Mouse (Mus musculus) midbrain, embryonic 15.5 days (tissue): Measurements from ENCODE around the gene Rnf157. TPM values are rescaled to one million over a fixed set of nuclear protein-coding genes. Genes with fewer than 3 reads are reported as not detected.
"Not testable (repeated sequence)": the region's sequence is repeated elsewhere in the genome, so short reads cannot be mapped to it uniquely, and the experiment has no call there.

ENCODE experiments used
- ATAC-seq: fragments of 200-750 bp; cut with Nextera tagmentation; replicated peaks from 2 replicates; pipeline ENCODE4 v1.8.0; 2017; ENCODE audit warnings: moderate TSS enrichment
- H3K27ac ChIP-seq: fragments of 300-500 bp; sonication (generic); 2 replicates; pipeline ENCODE4 v1.5.1; 2015; ENCODE audit warnings: mild to moderate bottlenecking, inconsistent platforms
- H3K27me3 ChIP-seq: fragments of 300-500 bp; sonication (generic); replicated peaks from 2 replicates; pipeline ENCODE4 v1.6.1; 2015; ENCODE audit warnings: inconsistent platforms
- H3K36me3 ChIP-seq: fragments of 300-500 bp; sonication (generic); replicated peaks from 2 replicates; pipeline ENCODE4 v1.6.1; 2015; ENCODE audit warnings: inconsistent platforms
- H3K4me1 ChIP-seq: fragments of 300-500 bp; sonication (generic); 2 replicates; pipeline ENCODE4 v1.6.1; 2015; ENCODE audit warnings: inconsistent platforms
- H3K4me2 ChIP-seq: fragments of 300-500 bp; sonication (generic); 2 replicates; pipeline ENCODE4 v1.6.1; 2015; ENCODE audit warnings: inconsistent platforms, mild to moderate bottlenecking, moderate library complexity
- H3K4me3 ChIP-seq: fragments of 300-500 bp; sonication (generic); 2 replicates; pipeline ENCODE4 v1.5.1; 2015; ENCODE audit warnings: mild to moderate bottlenecking, inconsistent platforms
- H3K9ac ChIP-seq: fragments of 300-500 bp; sonication (generic); 2 replicates; pipeline ENCODE4 v1.6.1; 2015; ENCODE audit warnings: mild to moderate bottlenecking, inconsistent platforms
- H3K9me3 ChIP-seq: fragments of 300-500 bp; sonication (generic); 2 replicates; pipeline ENCODE4 v1.6.1; 2016; ENCODE audit warnings: inconsistent platforms
- whole genome bisulfite sequencing: fragments of 180-500 bp; shearing (Covaris S2); methylation state at CpG from one replicate; pipeline ENCODE4 v1.1.7; 2015; ENCODE audit warnings: mixed read lengths; 5-methylcytosine and 5-hydroxymethylcytosine counted together
- polyA plus RNA-seq: library from polyadenylated mRNA; unstranded; fragments of >200 nt; fragmentation: Nextera tagmentation; extraction: Ambion mirVana; gene quantifications from 2 replicates; pipeline ENCODE4 v1.2.1, GENCODE M21; 2015

Rnf157 gene
- polyA plus RNA-seq, 1 experiment from 2014 or later, result 68.0 TPM

DNA sequence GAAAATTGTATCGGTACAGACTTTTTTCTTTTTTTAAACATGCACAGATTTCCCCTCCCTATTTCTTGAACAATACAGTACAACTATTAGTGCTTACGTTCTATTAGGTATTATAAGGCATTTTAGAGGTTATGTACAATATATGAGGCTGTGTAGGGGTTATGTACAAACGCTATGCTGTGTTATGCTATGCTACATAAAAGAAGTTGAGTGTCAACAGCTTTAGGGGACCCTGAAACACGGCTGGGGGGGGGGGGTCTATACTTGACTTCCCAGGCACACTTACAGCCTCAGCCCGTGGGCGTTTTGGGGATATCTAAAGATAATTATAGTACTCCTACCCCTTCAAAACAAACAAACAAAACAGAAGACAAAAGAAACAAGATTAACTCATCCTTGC lies 19.3 kb upstream of the Rnf157 start:
- Histone ChIP-seq H3K4me2 (no peak overlapping the region), H3K9me3 (no peaks in the 10 kb centered on the region), H3K4me1 (peaks cover 28% of the 10 kb centered on the region), H3K4me3 (no peak overlapping the region), H3K9ac (no peak overlapping the region), H3K36me3 (no peaks in the 10 kb centered on the region), H3K27me3 (no peaks in the 10 kb centered on the region), H3K27ac (no peak overlapping the region)
- no peak for ATAC-seq
- WGBS, result 53% methylated on average over 6 of the region's 6 CpGs

DNA sequence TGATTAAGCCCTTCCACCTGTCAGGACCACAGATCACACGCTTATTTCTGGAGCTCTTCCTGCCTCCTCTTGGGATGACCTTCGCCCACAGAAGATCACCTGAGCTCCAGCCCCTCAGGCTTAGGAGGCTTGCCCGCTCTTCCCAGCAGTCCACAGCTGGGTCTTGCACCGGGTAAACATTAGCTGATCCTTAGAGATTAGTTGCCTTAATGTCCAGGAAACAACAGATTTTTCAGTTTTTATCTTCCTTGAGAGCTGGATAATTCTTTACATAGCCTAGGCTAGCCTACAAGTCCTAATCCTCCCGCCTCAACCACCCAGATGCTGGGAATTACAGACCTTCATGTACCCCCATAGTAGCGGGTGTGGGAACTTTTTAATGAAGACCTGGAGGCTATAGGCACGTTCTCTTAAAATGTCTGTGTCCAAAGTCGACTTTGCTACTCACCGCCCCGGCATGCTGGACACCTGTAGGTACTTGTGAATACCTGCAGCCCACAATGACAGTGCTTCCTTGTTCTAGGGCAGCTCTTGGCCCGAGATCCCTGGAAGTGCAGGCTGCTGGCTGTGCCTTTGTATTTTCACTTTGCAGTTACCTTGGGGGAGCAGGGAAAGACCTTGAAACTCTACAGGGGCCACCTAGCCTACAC lies 18.7 kb upstream of the Rnf157 start:
- no peak overlapping the region for H3K27ac ChIP-seq
- H3K9ac ChIP-seq, result no peak overlapping the region
- no peak for ATAC-seq
- WGBS, result 52% methylated on average over 11 of the region's 11 CpGs
- H3K4me3 ChIP-seq, result no peak overlapping the region
- H3K4me1 ChIP-seq, result peaks cover 22% of the 10 kb centered on the region
- H3K36me3 ChIP-seq, result no peaks in the 10 kb centered on the region
- H3K9me3 ChIP-seq, result no peaks in the 10 kb centered on the region
- no peaks in the 10 kb centered on the region for H3K27me3 ChIP-seq
- H3K4me2 ChIP-seq, result peak overlapping the region; percentile 5; the same call in 1 of the 2 replicates

DNA sequence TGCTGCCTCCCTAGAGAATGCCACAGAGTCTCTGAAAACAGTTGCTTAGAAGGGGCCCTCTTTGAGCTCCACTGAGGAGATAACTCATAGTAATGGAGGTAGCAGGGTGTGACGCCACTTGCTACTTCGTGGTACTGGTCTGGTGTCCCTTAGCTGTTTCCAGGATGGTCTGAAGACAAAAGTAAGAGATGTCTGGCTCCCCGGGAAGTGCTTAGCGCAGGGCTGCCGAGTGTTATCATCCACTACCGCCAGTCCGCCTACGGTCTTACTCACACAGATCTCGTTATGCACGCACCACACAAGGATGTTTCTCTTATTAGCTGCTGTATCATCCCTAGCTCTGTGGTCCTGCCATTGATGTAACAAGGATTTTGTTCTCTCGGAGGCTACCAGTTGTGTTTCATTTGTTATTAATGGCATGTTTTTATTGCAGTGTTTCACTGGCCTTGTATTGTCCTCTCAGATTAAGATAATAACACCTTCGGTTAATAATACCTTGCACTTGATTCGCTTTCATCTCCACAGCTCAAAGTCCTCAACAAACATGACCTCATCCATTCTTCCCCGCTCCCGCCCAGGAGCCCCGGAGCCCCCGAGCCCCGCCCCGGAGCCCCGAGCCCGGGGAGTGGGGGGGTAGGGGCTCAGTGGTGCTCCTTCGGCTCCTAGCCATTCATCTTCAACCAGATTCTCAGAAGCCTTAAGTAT lies 18.0 kb upstream of the Rnf157 start:
- WGBS, result 39% methylated on average over 22 of the region's 22 CpGs
- no peak for ATAC-seq
- H3K27me3 ChIP-seq, result no peaks in the 10 kb centered on the region
- peaks cover 15% of the 10 kb centered on the region for H3K4me1 ChIP-seq
- no peak overlapping the region for H3K4me3 ChIP-seq
- H3K9me3 ChIP-seq, result no peaks in the 10 kb centered on the region
- H3K36me3 ChIP-seq, result no peaks in the 10 kb centered on the region
- H3K27ac ChIP-seq, result no peak overlapping the region
- H3K9ac ChIP-seq, result no peak overlapping the region
- H3K4me2 ChIP-seq, result peak overlapping the region; percentile 5; the same call in 1 of the 2 replicates

DNA sequence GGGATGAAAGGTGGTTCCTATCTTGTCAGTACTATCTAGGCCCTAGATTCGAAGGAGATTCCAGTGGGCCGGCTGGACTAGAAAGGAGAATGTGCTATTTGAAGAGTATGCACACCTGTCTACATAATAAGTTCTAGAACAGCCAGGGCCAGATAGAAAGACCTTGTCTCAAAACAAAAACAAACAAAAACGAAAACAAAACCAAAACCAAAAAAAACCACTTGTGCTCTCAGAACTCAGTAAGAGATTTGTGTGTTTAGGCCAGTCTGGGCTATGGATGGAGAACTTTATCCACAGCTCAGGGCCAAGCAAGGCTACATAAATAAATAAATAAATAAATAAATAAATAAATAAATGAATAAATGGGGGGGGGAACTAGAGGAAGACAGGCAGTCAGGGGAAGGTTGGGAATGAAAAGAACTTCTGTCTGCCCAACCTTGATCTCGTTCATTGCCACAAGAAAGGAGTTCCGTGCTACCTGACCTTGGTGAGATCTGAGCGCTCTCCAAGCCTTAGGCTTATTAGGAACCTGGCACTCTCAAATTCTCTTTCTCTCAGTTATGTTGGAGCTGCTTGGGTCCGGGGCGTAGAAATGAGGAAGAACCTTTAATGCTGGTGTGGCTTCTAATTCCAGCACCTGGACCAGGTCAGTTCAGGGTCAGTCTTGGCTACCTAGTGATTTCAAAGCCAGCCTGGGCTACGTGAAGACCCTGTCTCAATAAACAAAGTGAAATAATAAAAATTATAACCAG lies 17.2 kb upstream of the Rnf157 start:
- peaks cover 7% of the 10 kb centered on the region; the same call in 1 of the 2 replicates for H3K4me1 ChIP-seq
- 86% methylated on average over 9 of the region's 9 CpGs for WGBS
- no peak for ATAC-seq
- no peaks in the 10 kb centered on the region for H3K9me3 ChIP-seq
- H3K4me3 ChIP-seq, result no peak overlapping the region
- H3K27me3 ChIP-seq, result no peaks in the 10 kb centered on the region
- H3K36me3 ChIP-seq, result no peaks in the 10 kb centered on the region
- H3K27ac ChIP-seq, result no peak overlapping the region
- H3K4me2 ChIP-seq, result no peak overlapping the region
- no peak overlapping the region for H3K9ac ChIP-seq

DNA sequence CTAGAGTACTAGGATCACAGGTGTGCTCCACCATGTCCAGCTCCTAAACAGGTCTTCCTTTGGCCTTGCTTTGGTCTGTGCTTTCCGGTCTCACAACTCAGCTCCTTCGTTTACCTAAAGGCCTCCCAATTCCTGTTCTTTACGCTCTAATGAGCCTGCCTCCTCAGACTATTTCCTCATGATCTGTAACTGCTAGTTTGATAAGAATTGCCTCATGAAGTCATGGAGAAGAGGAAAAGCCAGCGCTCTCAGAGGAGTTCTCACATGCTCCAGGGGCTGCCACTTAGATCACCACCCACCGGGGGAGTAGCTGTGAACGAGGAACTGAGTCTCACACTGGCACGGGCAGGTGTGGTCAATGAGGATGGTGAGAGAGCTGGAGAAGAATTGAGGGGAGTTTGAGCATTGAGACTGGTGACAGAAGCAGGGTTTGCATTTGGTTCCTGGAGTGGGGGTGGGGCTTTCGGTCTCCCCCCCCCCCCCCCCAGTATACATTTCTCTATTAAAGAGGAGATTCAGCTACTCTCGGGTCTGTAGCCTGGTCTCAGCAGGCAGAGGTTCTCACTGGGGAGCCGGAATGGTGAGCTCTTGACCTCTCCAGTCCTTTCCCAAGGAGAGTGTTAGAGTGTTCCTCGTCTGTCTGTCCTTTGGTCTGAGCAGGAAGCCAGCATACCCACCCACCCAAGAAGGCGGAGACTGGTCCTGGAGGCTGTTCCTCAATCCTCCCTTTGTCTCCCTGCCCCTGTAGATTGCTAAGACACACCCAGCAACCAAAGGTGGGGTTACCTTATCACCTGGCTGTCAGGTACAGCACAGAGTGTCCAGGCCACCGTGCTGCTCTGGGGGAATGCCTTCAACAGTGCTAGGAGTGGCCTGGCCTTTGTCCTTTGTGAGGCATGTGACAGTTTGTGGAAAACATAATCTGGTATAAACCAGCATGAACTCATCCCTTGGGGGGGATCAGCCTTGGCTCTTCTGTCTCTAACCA lies 16.3 kb upstream of the Rnf157 start:
- H3K4me1 ChIP-seq, result peaks cover 6% of the 10 kb centered on the region; the same call in 1 of the 2 replicates
- H3K27ac ChIP-seq, result no peak overlapping the region
- 62% methylated on average over 11 of the region's 13 CpGs for WGBS
- H3K4me2 ChIP-seq, result no peak overlapping the region
- H3K9me3 ChIP-seq, result no peaks in the 10 kb centered on the region
- no peak overlapping the region for H3K4me3 ChIP-seq
- no peak overlapping the region for H3K9ac ChIP-seq
- H3K36me3 ChIP-seq, result no peaks in the 10 kb centered on the region
- H3K27me3 ChIP-seq, result no peaks in the 10 kb centered on the region
- ATAC-seq, result no peak

DNA sequence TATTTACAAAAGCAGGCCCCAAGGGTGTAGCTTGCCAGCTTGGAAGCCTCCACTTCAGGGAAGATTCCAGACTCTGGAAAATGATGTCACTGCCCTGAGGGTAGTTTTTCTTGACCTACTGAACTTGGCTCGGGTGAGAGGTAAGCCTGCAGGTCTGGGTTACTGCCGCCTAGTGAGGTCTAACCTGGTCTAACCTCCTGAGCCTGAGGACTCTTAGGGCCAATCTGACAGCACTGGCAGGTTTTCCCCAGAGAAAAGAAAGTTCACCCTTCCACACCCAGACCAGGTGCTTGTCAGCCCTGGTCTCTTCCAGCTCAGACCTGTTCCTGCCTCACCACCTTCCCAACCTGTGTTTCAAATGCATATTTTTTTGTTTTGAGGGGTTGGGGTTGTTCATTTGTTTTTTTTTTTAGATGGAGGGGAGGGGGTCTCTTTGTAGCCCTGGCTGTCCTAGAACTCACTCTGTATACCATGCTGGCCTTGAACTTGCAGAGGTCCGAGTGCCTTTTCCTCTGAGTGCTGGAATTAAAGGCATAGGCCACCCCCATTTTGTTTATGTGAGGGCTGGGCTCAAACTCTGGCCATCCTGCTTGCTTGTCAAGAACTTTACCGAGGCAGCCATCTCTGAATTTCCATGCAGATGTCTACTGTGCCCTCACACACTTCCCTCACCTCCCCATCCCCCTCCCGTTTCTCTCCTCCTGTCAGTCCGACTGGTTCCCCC lies 14.2 kb upstream of the Rnf157 start:
- Histone ChIP-seq H3K27me3 (no peaks in the 10 kb centered on the region), H3K27ac (no peak overlapping the region), H3K9ac (no peak overlapping the region), H3K9me3 (no peaks in the 10 kb centered on the region), H3K4me2 (no peak overlapping the region), H3K36me3 (no peaks in the 10 kb centered on the region), H3K4me1 (peaks cover 4% of the 10 kb centered on the region; the same call in 1 of the 2 replicates), H3K4me3 (no peak overlapping the region)
- WGBS, result 79% methylated on average over 6 of the region's 6 CpGs
- ATAC-seq, result no peak

DNA sequence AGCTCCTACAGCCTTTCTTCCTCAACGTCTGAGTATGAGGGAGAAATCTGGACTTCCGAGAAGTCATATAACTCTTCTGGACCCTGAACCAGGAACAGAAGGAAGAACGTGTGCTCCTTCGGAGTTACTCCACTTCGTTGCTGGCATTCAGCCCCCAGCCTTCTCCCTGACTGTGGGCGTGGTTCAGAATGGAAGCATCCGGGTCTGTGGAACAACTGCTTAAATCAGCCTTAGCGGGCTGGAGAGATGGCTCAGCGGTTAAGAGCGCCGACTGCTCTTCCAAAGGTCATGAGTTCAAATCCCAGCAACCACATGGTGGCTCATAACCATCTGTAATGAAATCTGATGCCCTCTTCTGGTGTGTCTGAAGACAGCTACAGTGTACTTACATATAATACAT lies 13.5 kb upstream of the Rnf157 start:
- H3K9ac ChIP-seq, H3K27me3 ChIP-seq, H3K4me2 ChIP-seq, H3K4me1 ChIP-seq, H3K4me3 ChIP-seq, ATAC-seq, H3K9me3 ChIP-seq, H3K27ac ChIP-seq, H3K36me3 ChIP-seq: not testable (repeated sequence)
- 86% methylated on average over 11 of the region's 11 CpGs for WGBS

DNA sequence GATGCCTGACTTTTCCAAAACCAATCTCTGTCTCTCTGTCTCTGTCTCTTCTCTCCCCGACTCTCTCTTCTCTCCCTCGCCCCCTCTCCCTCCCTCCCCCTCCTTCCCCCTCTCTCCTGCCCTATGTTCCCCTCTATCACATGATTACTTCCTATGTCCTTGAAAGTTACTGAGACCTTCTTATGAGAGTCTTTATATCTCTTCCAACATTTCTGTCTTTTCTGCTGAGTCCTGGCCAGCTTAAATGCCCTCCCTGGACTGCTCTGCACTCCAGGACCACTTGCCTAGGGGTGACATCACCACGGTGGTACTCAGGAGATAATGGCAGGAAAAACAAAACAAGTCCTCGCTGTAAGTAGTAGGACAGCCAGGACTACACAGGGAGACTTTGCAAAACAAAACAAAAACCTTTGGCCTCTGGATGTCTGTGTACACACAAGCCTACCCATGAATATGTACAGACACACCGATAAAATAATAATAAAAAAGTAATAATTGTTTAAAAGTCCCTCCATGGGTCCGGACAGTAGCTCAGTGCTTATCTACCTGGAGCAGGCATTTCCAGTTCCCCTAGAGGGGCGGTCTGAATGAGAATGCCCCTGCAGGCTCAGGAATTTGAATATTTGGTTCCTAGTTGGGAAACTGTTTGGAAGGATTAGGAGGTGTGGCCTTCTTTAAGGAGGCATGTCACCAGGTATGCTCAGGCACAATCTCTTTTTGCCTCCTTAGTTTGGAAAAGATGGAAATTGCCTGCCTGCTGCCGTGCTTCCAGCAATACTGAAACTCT lies 12.0 kb upstream of the Rnf157 start:
- Histone ChIP-seq H3K27me3 (no peaks in the 10 kb centered on the region), H3K27ac (no peak overlapping the region), H3K4me3 (no peak overlapping the region), H3K36me3 (no peaks in the 10 kb centered on the region), H3K9ac (no peak overlapping the region), H3K9me3 (no peaks in the 10 kb centered on the region), H3K4me1 (no peaks in the 10 kb centered on the region), H3K4me2 (no peak overlapping the region)
- no peak for ATAC-seq
- WGBS, result 51% methylated on average over 8 of the region's 8 CpGs

DNA sequence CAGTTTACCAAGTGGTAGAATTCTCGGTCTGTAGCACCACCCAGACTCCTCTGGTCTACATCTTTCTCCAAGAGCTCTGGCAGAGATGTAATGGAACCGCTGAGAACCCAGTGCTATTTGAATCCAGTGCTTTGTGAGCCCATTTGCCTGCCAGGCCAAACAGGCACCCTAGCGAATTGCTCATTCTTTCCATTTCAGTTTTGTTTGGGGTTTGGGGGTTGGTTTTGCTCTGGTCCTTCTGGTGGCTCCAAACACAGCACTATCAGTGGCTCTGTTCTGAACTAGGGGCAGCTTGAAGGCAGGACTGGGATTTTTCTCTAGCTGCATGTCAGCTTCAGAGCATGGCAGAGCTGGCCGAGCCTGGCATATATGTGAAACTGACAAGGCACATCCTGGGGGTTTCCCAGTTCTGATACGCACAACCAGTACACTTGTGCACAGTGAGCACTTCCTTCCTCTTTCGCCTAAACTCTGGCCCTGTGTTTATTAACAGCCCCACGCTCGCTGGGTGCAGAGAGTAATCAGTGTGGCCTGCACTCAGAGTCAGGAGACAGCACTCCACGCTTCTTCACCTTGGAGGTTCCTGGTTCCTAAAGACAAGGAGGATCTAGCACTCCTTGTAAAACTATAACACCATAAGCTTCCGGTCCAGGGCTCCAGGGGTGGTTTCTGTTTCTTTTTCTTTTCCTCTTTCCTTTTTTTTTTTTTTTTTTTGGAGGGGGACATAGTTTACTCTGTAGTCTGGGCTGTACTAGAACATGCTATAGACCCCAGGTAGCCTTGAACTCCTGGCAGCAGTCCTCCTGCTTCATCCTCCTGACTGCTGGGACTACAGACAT lies 11.2 kb upstream of the Rnf157 start:
- 77% methylated on average over 10 of the region's 10 CpGs for WGBS
- Histone ChIP-seq H3K27ac (no peak overlapping the region), H3K27me3 (no peaks in the 10 kb centered on the region)

DNA sequence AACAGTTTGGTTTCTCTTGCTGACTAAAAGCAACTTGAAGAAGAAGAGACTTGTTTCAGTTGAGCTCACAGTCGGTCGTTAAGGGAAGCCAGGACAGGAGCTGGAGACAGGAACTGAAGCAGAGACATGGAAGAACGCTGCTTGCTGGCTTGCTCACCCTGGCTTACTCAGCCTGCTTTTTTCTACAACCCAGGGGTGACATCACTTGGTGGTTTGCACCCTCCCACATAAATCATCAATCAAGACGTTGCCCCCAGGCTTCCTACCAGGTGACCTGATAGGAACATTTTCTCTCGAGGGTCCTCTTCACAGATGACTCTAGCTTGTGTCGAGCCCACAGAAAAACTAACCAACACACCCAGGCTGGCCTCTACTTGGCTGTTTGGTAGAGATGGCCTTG lies 10.4 kb upstream of the Rnf157 start:
- no peak overlapping the region for H3K4me2 ChIP-seq
- WGBS, result 84% methylated on average over 6 of the region's 6 CpGs
- H3K9me3 ChIP-seq, result no peaks in the 10 kb centered on the region
- no peak overlapping the region for H3K27ac ChIP-seq
- H3K4me3 ChIP-seq, result no peak overlapping the region
- H3K9ac ChIP-seq, result no peak overlapping the region
- H3K27me3 ChIP-seq, result no peaks in the 10 kb centered on the region
- no peak for ATAC-seq
- no peaks in the 10 kb centered on the region for H3K4me1 ChIP-seq
- no peaks in the 10 kb centered on the region for H3K36me3 ChIP-seq

More for the DNA sequence above, 11.2 kb upstream of the Rnf157 start:
- Histone ChIP-seq H3K4me1 (no peaks in the 10 kb centered on the region), H3K36me3 (no peaks in the 10 kb centered on the region), H3K4me2 (no peak overlapping the region), H3K9ac (no peak overlapping the region), H3K4me3 (no peak overlapping the region), H3K9me3 (no peaks in the 10 kb centered on the region)
- no peak for ATAC-seq
